8 mouse cellular contexts compared by ENCODE assay signal in the genomic region with DNA sequence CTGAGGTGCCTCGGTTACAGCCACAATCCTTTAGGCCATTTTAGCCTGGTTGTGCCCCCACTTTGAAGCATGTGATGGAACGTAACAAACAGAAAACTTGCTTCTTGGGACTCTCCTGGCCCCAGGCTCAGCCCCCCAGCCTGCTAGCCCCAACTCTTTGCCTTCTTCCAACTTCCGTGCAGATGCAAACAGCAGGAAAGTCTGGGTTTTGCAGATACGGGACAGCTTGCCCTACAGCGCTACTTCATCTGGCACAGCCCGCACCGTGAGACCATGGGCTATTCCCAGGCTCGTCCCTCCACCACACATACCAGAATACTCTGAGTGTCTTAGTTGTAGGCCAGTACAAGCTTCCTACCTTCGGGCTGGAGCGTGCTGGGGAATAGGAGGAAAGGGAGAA. TPM values are rescaled to one million over a fixed set of nuclear protein-coding genes. Genes with fewer than 3 reads are reported as not detected.
DNase-seq lines count a peak whose midpoint lies in the region; ATAC-seq and TF ChIP-seq lines count a peak whose summit lies in the region.

No protein-coding gene starts in this region.

- H3K36me3 ChIP-seq in heart, postnatal 0 days (replicated peaks; ENCODE audit: control insufficient read depth, insufficient read depth, low read length), result no peaks in the 10 kb centered on the region
- H3K36me3 ChIP-seq in liver, embryonic 12.5 days, result no peaks in the 10 kb centered on the region
- no peaks in the 10 kb centered on the region for H3K36me3 ChIP-seq in stomach, embryonic 16.5 days (ENCODE audit: control insufficient read depth, insufficient read depth, low read length)

- no peaks in the 10 kb centered on the region for H3K27me3 ChIP-seq in heart, postnatal 0 days (ENCODE audit: control insufficient read depth, insufficient read depth, low read length)
- H3K27me3 ChIP-seq in liver, embryonic 12.5 days (replicated peaks), result no peaks in the 10 kb centered on the region; the same call in 1 of the 2 replicates
- H3K27me3 ChIP-seq in stomach, embryonic 16.5 days (ENCODE audit: control insufficient read depth, insufficient read depth, low read length), result no peaks in the 10 kb centered on the region

- no peaks in the 10 kb centered on the region for H3K9me3 ChIP-seq in heart, postnatal 0 days (replicated peaks; ENCODE audit: control insufficient read depth, low read length)
- no peaks in the 10 kb centered on the region for H3K9me3 ChIP-seq in liver, embryonic 12.5 days (replicated peaks)
- no peaks in the 10 kb centered on the region for H3K9me3 ChIP-seq in stomach, embryonic 16.5 days (replicated peaks; ENCODE audit: control insufficient read depth, low read length)

- no peak for TF ChIP-seq EP300 in heart, postnatal 0 days (IDR thresholded peaks at IDR 0.05; ENCODE audit: low read depth)

- DNase-seq in ovary, postnatal 36 days (ENCODE audit: low spot score), result peak; percentile 8
- no peak for DNase-seq in ovary, adult 18-20 months (ENCODE audit: low spot score)
- DNase-seq in heart, postnatal 0 days (ENCODE audit: low spot score), result no peak
- DNase-seq in adipocyte (ENCODE audit: low spot score), result no peak
- DNase-seq in ovary, postnatal 10 days (ENCODE audit: low spot score), result no peak

- peak overlapping the region; percentile 65 for H3K4me2 ChIP-seq in heart, postnatal 0 days (ENCODE audit: low read depth, low read length)
- peak overlapping the region; percentile 54 for H3K4me2 ChIP-seq in liver, embryonic 12.5 days
- H3K4me2 ChIP-seq in stomach, embryonic 16.5 days (ENCODE audit: low read depth, low read length), result peak overlapping the region; percentile 53

- peak overlapping the region; percentile 35 for H3K4me3 ChIP-seq in heart, postnatal 0 days (ENCODE audit: low read depth, low read length)
- peak overlapping the region; percentile 38 for H3K4me3 ChIP-seq in liver, embryonic 12.5 days
- H3K4me3 ChIP-seq in stomach, embryonic 16.5 days (replicated peaks; ENCODE audit: low read length), result peak overlapping the region; percentile 33

- peaks cover 18% of the 10 kb centered on the region for H3K4me1 ChIP-seq in heart, postnatal 0 days (ENCODE audit: control insufficient read depth, insufficient read depth)
- H3K4me1 ChIP-seq in liver, embryonic 12.5 days, result peaks cover 40% of the 10 kb centered on the region
- H3K4me1 ChIP-seq in stomach, embryonic 16.5 days (ENCODE audit: control insufficient read depth, insufficient read depth, low read length), result peaks cover 16% of the 10 kb centered on the region

- WGBS in heart, postnatal 0 days, result 13% methylated on average over 10 of the region's 10 CpGs
- 8% methylated on average over 10 of the region's 10 CpGs for WGBS in liver, embryonic 12.5 days (ENCODE audit: insufficient replicate concordance)
- 25% methylated on average over 10 of the region's 10 CpGs for WGBS in stomach, embryonic 16.5 days

- ATAC-seq in heart, postnatal 0 days (ENCODE audit: insufficient read depth, low read depth), result no peak
- peak; percentile 46; the same call in 1 of the 2 replicates for ATAC-seq in liver, embryonic 12.5 days
- ATAC-seq in stomach, embryonic 16.5 days (ENCODE audit: insufficient read depth, low FRiP score), result no peak
- no peak for ATAC-seq in monocyte, adult 5-6 weeks (replicated peaks; ENCODE audit: insufficient number of reproducible peaks, low FRiP score, low TSS enrichment, poor library complexity, severe bottlenecking)

- no peak overlapping the region for H3K27ac ChIP-seq in heart, postnatal 0 days (ENCODE audit: low read depth)
- H3K27ac ChIP-seq in liver, embryonic 12.5 days, result peak overlapping the region; percentile 23; the same call in 1 of the 2 replicates
- H3K27ac ChIP-seq in stomach, embryonic 16.5 days (ENCODE audit: low read length), result peak overlapping the region; percentile 52

- no peak for TF ChIP-seq CTCF in heart, postnatal 0 days (IDR thresholded peaks at IDR 0.05; ENCODE audit: low read depth)

- peak overlapping the region; percentile 52 for H3K9ac ChIP-seq in heart, postnatal 0 days (replicated peaks; ENCODE audit: low read depth, low read length)
- peak overlapping the region; percentile 5 for H3K9ac ChIP-seq in liver, embryonic 12.5 days
- H3K9ac ChIP-seq in stomach, embryonic 16.5 days (ENCODE audit: low read length), result peak overlapping the region; percentile 76

RNA-seq across cellular contexts. Expression of a gene that starts 6.6 kb away (rescaled TPM):
- 229 and 270 TPM in 2 replicates for total RNA-seq in heart, postnatal 0 days (2014; rRNA removed; ENCODE audit: low replicate concordance)
- 97.3 and 106 TPM in 2 replicates for polyA plus RNA-seq in heart, postnatal 0 days (2015; fragmentation: Nextera tagmentation; extraction: Ambion mirVana)
- 99.9 and 102 TPM in 2 replicates for polyA plus RNA-seq in liver, embryonic 12.5 days (2016; fragmentation: Nextera tagmentation; extraction: Ambion mirVana)
- polyA plus RNA-seq in stomach, embryonic 16.5 days (2015; fragmentation: Nextera tagmentation; extraction: Ambion mirVana), result 244 and 257 TPM in 2 replicates
- 1,626 to 2,036 TPM (median 1,817 TPM) in 3 replicates for total RNA-seq in monocyte, adult 5-6 weeks (2017)

RNA-seq across cellular contexts. Expression of a gene that starts 26.9 kb away (rescaled TPM):
- 16.8 and 27.9 TPM in 2 replicates for total RNA-seq in heart, postnatal 0 days (2014; rRNA removed; ENCODE audit: low replicate concordance)
- polyA plus RNA-seq in heart, postnatal 0 days (2015; fragmentation: Nextera tagmentation; extraction: Ambion mirVana), result 38.1 and 40.6 TPM in 2 replicates
- 184 and 199 TPM in 2 replicates for polyA plus RNA-seq in liver, embryonic 12.5 days (2016; fragmentation: Nextera tagmentation; extraction: Ambion mirVana)
- 81.3 and 93.7 TPM in 2 replicates for polyA plus RNA-seq in stomach, embryonic 16.5 days (2015; fragmentation: Nextera tagmentation; extraction: Ambion mirVana)
- 6.0 to 13.5 TPM (median 12.6 TPM) in 3 replicates for total RNA-seq in monocyte, adult 5-6 weeks (2017)

RNA-seq across cellular contexts. Expression of a gene that starts 42.9 kb away (rescaled TPM):
- total RNA-seq in heart, postnatal 0 days (2014; rRNA removed; ENCODE audit: low replicate concordance), result 0.46 and 1.3 TPM in 2 replicates
- 0.18 and 0.26 TPM in 2 replicates for polyA plus RNA-seq in heart, postnatal 0 days (2015; fragmentation: Nextera tagmentation; extraction: Ambion mirVana)
- 145 and 151 TPM in 2 replicates for polyA plus RNA-seq in liver, embryonic 12.5 days (2016; fragmentation: Nextera tagmentation; extraction: Ambion mirVana)
- 23.8 and 31.9 TPM in 2 replicates for polyA plus RNA-seq in stomach, embryonic 16.5 days (2015; fragmentation: Nextera tagmentation; extraction: Ambion mirVana)
- total RNA-seq in monocyte, adult 5-6 weeks (2017), result not detected in 3 replicates

RNA-seq across cellular contexts. Expression of a gene that starts 45.7 kb away (rescaled TPM):
- 0.73 TPM in 1 of 2 replicates, not detected in the other for total RNA-seq in heart, postnatal 0 days (2014; rRNA removed; ENCODE audit: low replicate concordance)
- 0.20 and 1.0 TPM in 2 replicates for polyA plus RNA-seq in heart, postnatal 0 days (2015; fragmentation: Nextera tagmentation; extraction: Ambion mirVana)
- not detected in 2 replicates for polyA plus RNA-seq in liver, embryonic 12.5 days (2016; fragmentation: Nextera tagmentation; extraction: Ambion mirVana)
- not detected in 2 replicates for polyA plus RNA-seq in stomach, embryonic 16.5 days (2015; fragmentation: Nextera tagmentation; extraction: Ambion mirVana)
- total RNA-seq in monocyte, adult 5-6 weeks (2017), result not detected in 3 replicates

Comparison
In these comparisons a context has a peak if more than half of its experiments do, and no peak if none do; other contexts are left out.
1. H3K9ac ChIP-seq: peak in every context shown above with its lines; median percentile 76 in stomach, embryonic 16.5 days; 52 in heart, postnatal 0 days; 5 in liver, embryonic 12.5 days.
2. RNA of a gene that starts 42.9 kb away (polyA plus RNA-seq): 145 to 151 TPM in liver, embryonic 12.5 days and 23.8 to 31.9 TPM in stomach, embryonic 16.5 days; 0.18 to 0.26 TPM in heart, postnatal 0 days; every median in the first group is over 10 times any median in the second.
3. Peak in every context shown above with its lines, with median percentiles within 50 percentile points of each other: H3K4me2 ChIP-seq and H3K4me3 ChIP-seq.